Mouse (Mus musculus) thymus, postnatal 36 days (tissue): ENCODE measurements around the gene Olfr491.

Source experiments
- DNase-seq, 2 experiments: peaks; one replicate each; pipeline ENCODE4 v3.0.0; 2022; ENCODE audit warnings: mixed read lengths in 2 of 2

Gene Olfr491

GRCm38 (mm10) chr7:108313151-108313550 lies at the start of gene Olfr491:
TSS of gene Olfr491 (plus strand) at chr7:108313451.
- DNase-seq, result no peak

- no peak for DNase-seq
Observed at GRCm38 (mm10) chr7:108288834-108289233, 24.4 kb upstream of the Olfr491 start, which contains the start of gene Olfr490. TSS of gene Olfr490 (minus strand) at chr7:108288934.

- no peak for DNase-seq
Observed at GRCm38 (mm10) chr7:108323574-108323973, 10.3 kb downstream of the Olfr491 start, which contains the start of gene Olfr492. TSS of gene Olfr492 (minus strand) at chr7:108323674.

- no peak for DNase-seq
Observed at GRCm38 (mm10) chr7:108346879-108347278, 33.6 kb downstream of the Olfr491 start, which contains the start of gene Olfr493. TSS of gene Olfr493 (minus strand) at chr7:108346979.

GRCm38 (mm10) chr7:108365035-108365434 lies 51.8 kb downstream of the Olfr491 start, which contains the start of gene Olfr494:
TSS of gene Olfr494 (plus strand) at chr7:108365335.
- no peak for DNase-seq
